Mouse (Mus musculus) stomach, embryonic 14.5 days (tissue): ENCODE data around the gene Ick. TPM values are rescaled to one million over a fixed set of nuclear protein-coding genes. Genes with fewer than 3 reads are reported as not detected.
A peak's percentile ranks its signal among the peaks of the same experiment; 100 is the strongest.

Experiments
- ATAC-seq: fragments of 200-750 bp; cut with Nextera tagmentation; 2 replicates; pipeline ENCODE4 v1.8.0; 2017; ENCODE audit warnings: low read depth, moderate TSS enrichment; ENCODE audit not compliant: insufficient number of reproducible peaks, insufficient read depth, low FRiP score
- H3K27ac ChIP-seq: fragments of 300-500 bp; sonication (generic); 2 replicates; pipeline ENCODE4 v1.5.1; 2014; ENCODE audit warnings: mild to moderate bottlenecking, low read length, moderate library complexity, mixed read lengths
- H3K27me3 ChIP-seq: fragments of 300-500 bp; sonication (generic); 2 replicates; pipeline ENCODE4 v1.6.1; 2014; ENCODE audit warnings: low read length, control low read depth, mixed read lengths; ENCODE audit not compliant: control insufficient read depth, insufficient read depth
- H3K36me3 ChIP-seq: fragments of 300-500 bp; sonication (generic); 2 replicates; pipeline ENCODE4 v1.6.1; 2014; ENCODE audit warnings: mild to moderate bottlenecking, control low read depth, low read length, moderate library complexity, mixed read lengths; ENCODE audit not compliant: control insufficient read depth, insufficient read depth
- H3K4me1 ChIP-seq: fragments of 300-500 bp; sonication (generic); 2 replicates; pipeline ENCODE4 v1.6.1; 2014; ENCODE audit warnings: low read length, control low read depth, mixed read lengths; ENCODE audit not compliant: control insufficient read depth, insufficient read depth
- H3K4me2 ChIP-seq: fragments of 300-500 bp; sonication (generic); replicated peaks from 2 replicates; pipeline ENCODE4 v1.6.1; 2014; ENCODE audit warnings: low read depth, low read length, control low read depth
- H3K4me3 ChIP-seq: fragments of 300-500 bp; sonication (generic); 2 replicates; pipeline ENCODE4 v1.5.1; 2014; ENCODE audit warnings: low read depth, low read length, control low read depth
- H3K9ac ChIP-seq: fragments of 300-500 bp; sonication (generic); replicated peaks from 2 replicates; pipeline ENCODE4 v1.6.1; 2014; ENCODE audit warnings: low read depth, mild to moderate bottlenecking, control low read depth, low read length, moderate library complexity, mixed read lengths
- H3K9me3 ChIP-seq: fragments of 300-500 bp; sonication (generic); 2 replicates; pipeline ENCODE4 v1.6.1; 2016; ENCODE audit warnings: low read depth, low read length, control low read depth; ENCODE audit not compliant: control insufficient read depth
- WGBS: fragments of 180-500 bp; shearing (Covaris S2); extraction: QIAGEN DNeasy Blood & Tissue Kit; methylation state at CpG from one replicate; pipeline ENCODE4 v1.1.7; 2014; 5-methylcytosine and 5-hydroxymethylcytosine counted together
- polyA plus RNA-seq: library from polyadenylated mRNA; unstranded; fragments of >200 nt; fragmentation: Nextera tagmentation; extraction: Ambion mirVana; gene quantifications from 2 replicates; pipeline ENCODE4 v1.2.1, GENCODE M21; 2014

Gene Ick
- polyA plus RNA-seq, 1 experiment from 2014 or later: 28.4 TPM

DNA sequence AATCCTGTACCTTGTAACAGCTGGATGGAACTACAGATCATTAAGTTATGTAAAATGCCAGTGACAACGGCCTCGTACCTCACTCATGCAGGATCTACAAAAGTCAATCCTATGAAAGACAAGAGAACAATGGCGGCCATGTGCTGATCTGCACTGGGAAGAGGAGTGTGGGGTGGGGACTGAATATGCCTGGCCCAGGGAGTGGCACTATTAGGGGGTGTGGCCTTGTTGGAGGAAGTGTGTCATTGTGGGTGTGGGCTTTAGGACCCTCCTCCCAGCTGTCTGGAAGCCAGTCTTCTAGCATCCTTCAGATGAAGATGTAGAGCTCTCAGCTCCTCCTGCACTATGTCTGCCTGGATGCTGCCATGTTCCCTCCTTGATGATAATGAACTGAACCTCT lies 18.4 kb upstream of the Ick start:
- Histone ChIP-seq H3K9ac (no peak overlapping the region), H3K4me2 (no peak overlapping the region), H3K27me3 (no peaks in the 10 kb centered on the region), H3K9me3 (no peaks in the 10 kb centered on the region), H3K4me1 (no peaks in the 10 kb centered on the region), H3K27ac (no peak overlapping the region), H3K4me3 (no peak overlapping the region), H3K36me3 (peaks cover 32% of the 10 kb centered on the region)
- WGBS: 98% methylated on average over 3 of the region's 3 CpGs
- no peak for ATAC-seq

DNA sequence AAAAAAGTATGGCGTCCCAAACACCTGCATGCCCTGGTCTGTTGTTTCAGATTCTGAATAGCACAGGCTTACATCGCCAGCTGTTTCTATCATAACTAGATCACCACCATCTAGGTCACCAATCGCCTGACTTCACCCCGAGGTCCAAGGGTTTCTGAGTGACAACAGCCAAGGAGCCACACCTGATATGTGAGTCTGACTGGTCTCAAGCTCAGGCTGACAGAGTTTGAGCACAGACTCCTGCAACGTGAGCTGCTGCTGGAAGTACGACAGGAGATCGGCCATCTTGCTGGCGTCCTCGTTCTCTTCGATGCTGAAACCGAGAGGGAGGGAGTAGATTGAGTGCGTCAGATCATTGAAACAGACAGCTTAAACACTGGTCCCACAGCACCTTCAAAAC lies 13.3 kb upstream of the Ick start:
- no peak for ATAC-seq
- H3K27me3 ChIP-seq: no peaks in the 10 kb centered on the region
- peaks cover 49% of the 10 kb centered on the region for H3K36me3 ChIP-seq
- H3K4me2 ChIP-seq: no peak overlapping the region
- no peak overlapping the region for H3K4me3 ChIP-seq
- H3K9ac ChIP-seq: no peak overlapping the region
- no peaks in the 10 kb centered on the region for H3K9me3 ChIP-seq
- H3K4me1 ChIP-seq: no peaks in the 10 kb centered on the region
- H3K27ac ChIP-seq: no peak overlapping the region
- 93% methylated on average over 12 of the region's 12 CpGs for WGBS

- peaks cover 52% of the 10 kb centered on the region for H3K36me3 ChIP-seq
- 97% methylated on average over 6 of the region's 6 CpGs for WGBS
- no peak for ATAC-seq
Observed at GRCm38 (mm10) chr9:78096376-78096775, 12.6 kb upstream of the Ick start.

GRCm38 (mm10) chr9:78100956-78101355 lies 8.0 kb upstream of the Ick start:
- ATAC-seq: no peak
- H3K4me3 ChIP-seq: no peak overlapping the region
- WGBS: 85% methylated on average over 5 of the region's 5 CpGs
- H3K9ac ChIP-seq: no peak overlapping the region
- H3K27me3 ChIP-seq: no peaks in the 10 kb centered on the region
- no peak overlapping the region for H3K27ac ChIP-seq
- H3K36me3 ChIP-seq: peaks cover 30% of the 10 kb centered on the region
- H3K4me2 ChIP-seq: no peak overlapping the region
- no peaks in the 10 kb centered on the region for H3K4me1 ChIP-seq
- H3K9me3 ChIP-seq: no peaks in the 10 kb centered on the region

More at GRCm38 (mm10) chr9:78096376-78096775, 12.6 kb upstream of the Ick start:
- Histone ChIP-seq H3K9me3 (no peaks in the 10 kb centered on the region), H3K27ac (no peak overlapping the region), H3K4me3 (no peak overlapping the region), H3K4me2 (no peak overlapping the region), H3K27me3 (no peaks in the 10 kb centered on the region), H3K4me1 (no peaks in the 10 kb centered on the region), H3K9ac (no peak overlapping the region)

GRCm38 (mm10) chr9:78101431-78101830 lies 7.6 kb upstream of the Ick start:
- H3K9ac ChIP-seq: no peak overlapping the region
- no peak for ATAC-seq
- no peaks in the 10 kb centered on the region for H3K27me3 ChIP-seq
- H3K36me3 ChIP-seq: peaks cover 32% of the 10 kb centered on the region
- no peaks in the 10 kb centered on the region for H3K4me1 ChIP-seq
- H3K4me3 ChIP-seq: no peak overlapping the region
- H3K4me2 ChIP-seq: no peak overlapping the region
- H3K9me3 ChIP-seq: no peaks in the 10 kb centered on the region
- no peak overlapping the region for H3K27ac ChIP-seq
- 69% methylated on average over 4 of the region's 4 CpGs for WGBS

DNA sequence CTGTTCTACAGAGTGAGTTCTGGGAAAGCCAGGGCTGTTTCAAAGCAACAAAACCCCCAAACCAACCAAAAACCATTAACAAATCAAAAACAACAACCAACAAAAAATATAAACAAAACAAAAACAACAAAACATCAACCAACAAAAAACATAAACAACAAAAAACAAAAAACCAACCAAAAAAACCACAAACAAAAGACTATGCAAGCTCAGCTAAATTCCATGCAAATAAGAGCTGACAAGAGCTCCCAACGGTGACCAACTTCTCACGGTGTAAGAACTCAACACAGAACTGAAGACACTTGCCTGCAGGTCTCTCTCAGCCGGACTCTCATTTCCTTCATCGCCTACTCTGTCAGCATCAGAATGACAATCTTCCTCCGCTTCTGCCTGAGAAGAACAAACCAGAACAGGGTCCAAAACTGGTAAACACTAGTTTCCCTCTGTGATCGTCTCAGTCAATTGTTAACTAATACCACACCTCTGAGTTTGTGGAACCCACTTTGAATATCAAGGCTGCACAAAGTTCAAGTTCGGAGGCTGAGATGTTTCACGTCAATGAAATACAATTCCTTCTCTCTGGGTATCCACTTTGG lies 4.9 kb upstream of the Ick start:
- H3K9ac ChIP-seq: no peak overlapping the region
- no peak overlapping the region for H3K4me3 ChIP-seq
- no peak overlapping the region for H3K27ac ChIP-seq
- H3K36me3 ChIP-seq: peaks cover 15% of the 10 kb centered on the region
- no peaks in the 10 kb centered on the region for H3K9me3 ChIP-seq
- H3K27me3 ChIP-seq: no peaks in the 10 kb centered on the region
- WGBS: 86% methylated on average over 8 of the region's 8 CpGs
- no peak overlapping the region for H3K4me2 ChIP-seq
- peaks cover 5% of the 10 kb centered on the region; the same call in 1 of the 2 replicates for H3K4me1 ChIP-seq
- ATAC-seq: no peak

DNA sequence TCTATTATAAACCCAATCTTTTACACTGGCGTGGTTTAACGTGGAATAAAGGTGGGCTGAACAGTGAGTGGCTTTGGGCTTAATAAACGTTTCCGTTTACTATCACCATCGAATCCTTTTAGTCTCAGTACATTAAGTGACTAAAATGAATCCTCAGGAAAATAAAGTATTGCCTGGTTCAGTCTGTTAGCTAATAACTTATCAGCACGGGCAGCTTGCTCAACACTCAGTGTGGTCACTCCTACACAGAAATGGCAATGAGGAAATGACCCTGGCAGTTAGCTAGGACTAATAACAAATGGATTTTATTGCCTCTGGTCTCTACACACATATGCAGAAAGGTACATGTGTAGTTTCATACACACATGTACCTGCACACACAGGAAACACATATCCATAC lies 4.0 kb upstream of the Ick start:
- Histone ChIP-seq H3K27me3 (no peaks in the 10 kb centered on the region), H3K4me1 (peaks cover 8% of the 10 kb centered on the region; the same call in 1 of the 2 replicates), H3K9me3 (no peaks in the 10 kb centered on the region), H3K27ac (no peak overlapping the region), H3K9ac (no peak overlapping the region), H3K36me3 (peaks cover 12% of the 10 kb centered on the region), H3K4me3 (no peak overlapping the region), H3K4me2 (no peak overlapping the region)
- WGBS: 76% methylated on average over 6 of the region's 6 CpGs
- no peak for ATAC-seq

DNA sequence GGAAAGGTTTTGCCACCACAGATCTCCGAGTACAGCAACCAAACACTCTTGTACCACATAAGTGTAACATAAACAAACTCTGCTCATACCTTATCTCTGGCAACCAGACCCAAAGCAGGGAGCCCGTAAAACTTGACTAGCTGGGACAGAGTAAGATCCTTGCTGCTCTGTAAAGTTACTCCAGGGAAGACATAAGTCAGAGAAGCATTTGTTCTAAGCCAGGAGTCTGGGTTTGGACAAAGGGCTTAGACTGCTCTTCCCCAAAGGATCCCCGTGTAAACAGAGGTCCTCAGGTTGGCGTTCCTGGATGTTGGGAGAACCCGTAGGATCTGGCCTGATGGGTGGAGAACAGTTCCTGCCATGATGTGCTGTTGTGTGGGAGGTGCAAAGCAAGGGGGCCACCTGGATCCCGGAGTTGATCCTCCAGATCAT lies 3.5 kb upstream of the Ick start:
- Histone ChIP-seq H3K4me2 (no peak overlapping the region), H3K27me3 (no peaks in the 10 kb centered on the region), H3K27ac (no peak overlapping the region), H3K36me3 (peaks cover 8% of the 10 kb centered on the region; the same call in 1 of the 2 replicates), H3K4me1 (peaks cover 8% of the 10 kb centered on the region; the same call in 1 of the 2 replicates), H3K9me3 (no peaks in the 10 kb centered on the region), H3K9ac (no peak overlapping the region), H3K4me3 (no peak overlapping the region)
- 65% methylated on average over 6 of the region's 6 CpGs for whole genome bisulfite sequencing
- ATAC-seq: no peak

GRCm38 (mm10) chr9:78106821-78107220 lies 2.2 kb upstream of the Ick start:
- peak overlapping the region; percentile 89 for H3K4me2 ChIP-seq
- no peak for ATAC-seq
- peaks cover 8% of the 10 kb centered on the region; the same call in 1 of the 2 replicates for H3K4me1 ChIP-seq
- H3K9me3 ChIP-seq: no peaks in the 10 kb centered on the region
- no peak overlapping the region for H3K27ac ChIP-seq
- no peaks in the 10 kb centered on the region for H3K27me3 ChIP-seq
- 0 out of 2 replicates have a peak overlapping the region, but pooled peaks have one; percentile 89 for H3K4me3 ChIP-seq
- H3K36me3 ChIP-seq: 0 out of 2 replicates have a peak, but pooled peaks cover 3% of the 10 kb centered on the region
- no peak overlapping the region for H3K9ac ChIP-seq
- 80% methylated on average over 4 of the region's 4 CpGs for WGBS
